Mouse (Mus musculus) heart, embryonic 16.5 days (tissue): ENCODE results near the gene Hs3st5. TPM values are rescaled to one million over a fixed set of nuclear protein-coding genes. Genes with fewer than 3 reads are reported as not detected.
"Not testable (repeated sequence)": the region's sequence is repeated elsewhere in the genome, so short reads cannot be mapped to it uniquely, and the experiment has no call there.

ENCODE experiments used
- ATAC-seq: fragments of 200-750 bp; cut with Nextera tagmentation; replicated peaks from 2 replicates; pipeline ENCODE4 v1.8.0; 2017; ENCODE audit warnings: moderate number of reproducible peaks; ENCODE audit not compliant: insufficient read depth, low FRiP score; ENCODE audit errors: extremely low read depth
- H3K27ac ChIP-seq: fragments of 300-500 bp; sonication (generic); 2 replicates; pipeline ENCODE4 v1.5.1; 2014; ENCODE audit warnings: mild to moderate bottlenecking, low read length, control low read depth, moderate library complexity
- H3K27me3 ChIP-seq: fragments of 300-500 bp; sonication (generic); 2 replicates; pipeline ENCODE4 v1.6.1; 2014; ENCODE audit warnings: low read length, mixed read lengths; ENCODE audit not compliant: control insufficient read depth, insufficient read depth
- H3K36me3 ChIP-seq: fragments of 300-500 bp; sonication (generic); 2 replicates; pipeline ENCODE4 v1.6.1; 2014; ENCODE audit not compliant: control insufficient read depth, insufficient read depth
- H3K4me1 ChIP-seq: fragments of 300-500 bp; sonication (generic); 2 replicates; pipeline ENCODE4 v1.6.1; 2014; ENCODE audit warnings: low read length, mixed read lengths; ENCODE audit not compliant: control insufficient read depth, insufficient read depth
- H3K4me2 ChIP-seq: fragments of 300-500 bp; sonication (generic); 2 replicates; pipeline ENCODE4 v1.6.1; 2014; ENCODE audit warnings: low read depth, mild to moderate bottlenecking, control low read depth, low read length
- H3K4me3 ChIP-seq: fragments of 300-500 bp; sonication (generic); 2 replicates; pipeline ENCODE4 v1.5.1; 2014; ENCODE audit warnings: mild to moderate bottlenecking, control low read depth, low read length
- H3K9ac ChIP-seq: fragments of 300-500 bp; sonication (generic); 2 replicates; pipeline ENCODE4 v1.6.1; 2014; ENCODE audit warnings: low read length, control low read depth
- H3K9me3 ChIP-seq: fragments of 300-500 bp; sonication (generic); replicated peaks from 2 replicates; pipeline ENCODE4 v1.6.1; 2016; ENCODE audit warnings: low read length; ENCODE audit not compliant: control insufficient read depth
- WGBS: fragments of 180-500 bp; shearing (Covaris S2); extraction: QIAGEN DNeasy Blood & Tissue Kit; methylation state at CpG from one replicate; pipeline ENCODE4 v1.1.7; 2014; 5-methylcytosine and 5-hydroxymethylcytosine counted together
- polyA plus RNA-seq: library from polyadenylated mRNA; unstranded; fragments of >200 nt; fragmentation: Nextera tagmentation; extraction: Ambion mirVana; gene quantifications from 2 replicates; pipeline ENCODE4 v1.2.1, GENCODE M21; 2015

The Hs3st5 gene
- polyA plus RNA-seq, 1 experiment from 2014 or later, result 0.43 TPM

- ATAC-seq, H3K4me3 ChIP-seq, H3K27me3 ChIP-seq, H3K36me3 ChIP-seq, H3K27ac ChIP-seq, H3K9ac ChIP-seq, H3K4me2 ChIP-seq, H3K4me1 ChIP-seq, H3K9me3 ChIP-seq: not testable (repeated sequence)
- WGBS, result 47% methylated on average over 1 of the region's 1 CpGs
Measured at GRCm38 (mm10) chr10:36611415-36611814, 104.8 kb downstream of the Hs3st5 start.

- H3K4me2 ChIP-seq, result no peak overlapping the region
- H3K9ac ChIP-seq, result no peak overlapping the region
- 74% methylated on average over 1 of the region's 1 CpGs for WGBS
- no peak overlapping the region for H3K27ac ChIP-seq
- no peak overlapping the region for H3K4me3 ChIP-seq
- no peak for ATAC-seq
- H3K4me1 ChIP-seq, result no peaks in the 10 kb centered on the region
- H3K36me3 ChIP-seq, result no peaks in the 10 kb centered on the region
- H3K27me3 ChIP-seq, result no peaks in the 10 kb centered on the region
- H3K9me3 ChIP-seq, result no peaks in the 10 kb centered on the region
Measured at GRCm38 (mm10) chr10:36623037-36623436, 116.4 kb downstream of the Hs3st5 start.

GRCm38 (mm10) chr10:36627952-36628351 lies 121.3 kb downstream of the Hs3st5 start:
- 56% methylated on average over 4 of the region's 4 CpGs for WGBS
- peak; percentile 45; the same call in 1 of the 2 replicates for ATAC-seq
- Histone ChIP-seq H3K4me2 (no peak overlapping the region), H3K27ac (no peak overlapping the region), H3K4me3 (no peak overlapping the region), H3K9me3 (no peaks in the 10 kb centered on the region), H3K36me3 (no peaks in the 10 kb centered on the region), H3K4me1 (no peaks in the 10 kb centered on the region), H3K27me3 (no peaks in the 10 kb centered on the region), H3K9ac (no peak overlapping the region)

- WGBS, result 57% methylated on average over 1 of the region's 1 CpGs
- Histone ChIP-seq H3K4me2 (no peak overlapping the region), H3K4me3 (no peak overlapping the region), H3K9ac (no peak overlapping the region), H3K36me3 (no peaks in the 10 kb centered on the region), H3K27ac (no peak overlapping the region), H3K4me1 (no peaks in the 10 kb centered on the region), H3K27me3 (no peaks in the 10 kb centered on the region), H3K9me3 (no peaks in the 10 kb centered on the region)
- no peak for ATAC-seq
Measured at GRCm38 (mm10) chr10:36631746-36632145, 125.1 kb downstream of the Hs3st5 start.

GRCm38 (mm10) chr10:36650653-36651052 lies 144.0 kb downstream of the Hs3st5 start:
- Histone ChIP-seq H3K27me3 (no peaks in the 10 kb centered on the region), H3K36me3 (no peaks in the 10 kb centered on the region), H3K4me3 (no peak overlapping the region), H3K9ac (no peak overlapping the region), H3K4me1 (no peaks in the 10 kb centered on the region), H3K27ac (no peak overlapping the region), H3K4me2 (no peak overlapping the region), H3K9me3 (no peaks in the 10 kb centered on the region)
- ATAC-seq, result no peak
- whole genome bisulfite sequencing, result 71% methylated on average over 5 of the region's 5 CpGs

GRCm38 (mm10) chr10:36713974-36714373 lies 207.4 kb downstream of the Hs3st5 start:
- Histone ChIP-seq H3K9ac (no peak overlapping the region), H3K4me3 (no peak overlapping the region), H3K27me3 (no peaks in the 10 kb centered on the region), H3K36me3 (no peaks in the 10 kb centered on the region), H3K4me2 (no peak overlapping the region), H3K4me1 (no peaks in the 10 kb centered on the region), H3K27ac (no peak overlapping the region), H3K9me3 (no peaks in the 10 kb centered on the region)
- no peak for ATAC-seq
- 75% methylated on average over 3 of the region's 3 CpGs for WGBS

- no peak for ATAC-seq
- no peak overlapping the region for H3K9ac ChIP-seq
- no peaks in the 10 kb centered on the region for H3K27me3 ChIP-seq
- no peaks in the 10 kb centered on the region for H3K4me1 ChIP-seq
- no peak overlapping the region for H3K4me2 ChIP-seq
- no peak overlapping the region for H3K4me3 ChIP-seq
- no peak overlapping the region for H3K27ac ChIP-seq
- 81% methylated on average over 3 of the region's 3 CpGs for WGBS
- H3K36me3 ChIP-seq, result no peaks in the 10 kb centered on the region
- H3K9me3 ChIP-seq, result no peaks in the 10 kb centered on the region
Measured at GRCm38 (mm10) chr10:36726239-36726638, 219.6 kb downstream of the Hs3st5 start.

GRCm38 (mm10) chr10:36729361-36730098 lies 222.9 kb downstream of the Hs3st5 start:
- H3K4me2 ChIP-seq, result no peak overlapping the region
- H3K4me3 ChIP-seq, result no peak overlapping the region
- no peak overlapping the region for H3K27ac ChIP-seq
- H3K9ac ChIP-seq, result no peak overlapping the region
- WGBS, result 59% methylated on average over 13 of the region's 13 CpGs
- ATAC-seq, result no peak
- no peaks in the 10 kb centered on the region for H3K9me3 ChIP-seq
- no peaks in the 10 kb centered on the region for H3K36me3 ChIP-seq
- H3K4me1 ChIP-seq, result no peaks in the 10 kb centered on the region
- no peaks in the 10 kb centered on the region for H3K27me3 ChIP-seq

- Histone ChIP-seq H3K9me3 (no peaks in the 10 kb centered on the region), H3K36me3 (no peaks in the 10 kb centered on the region), H3K4me1 (no peaks in the 10 kb centered on the region), H3K27me3 (no peaks in the 10 kb centered on the region), H3K4me3 (no peak overlapping the region), H3K9ac (no peak overlapping the region), H3K27ac (no peak overlapping the region), H3K4me2 (no peak overlapping the region)
- ATAC-seq, result no peak
Measured at GRCm38 (mm10) chr10:36739375-36739774, 232.8 kb downstream of the Hs3st5 start.
